Mouse (Mus musculus) forebrain, embryonic 10.5 days (tissue): Measurements from ENCODE around the gene Ep400. TPM values are rescaled to one million over a fixed set of nuclear protein-coding genes. Genes with fewer than 3 reads are reported as not detected.

Source experiments
- DNase-seq: peaks from one replicate; pipeline ENCODE4 v3.0.0-alpha.2; 2017; ENCODE audit warnings: low spot score; ENCODE audit errors: extremely low spot score
- H3K27ac ChIP-seq: fragments of 300-500 bp; sonication (generic); 2 replicates; pipeline ENCODE4 v1.5.1; 2016; ENCODE audit warnings: mild to moderate bottlenecking
- H3K27me3 ChIP-seq: fragments of 300-500 bp; sonication (generic); 2 replicates; pipeline ENCODE4 v1.6.1; 2016; ENCODE audit warnings: mild to moderate bottlenecking; ENCODE audit not compliant: poor library complexity, severe bottlenecking
- H3K36me3 ChIP-seq: fragments of 300-500 bp; sonication (generic); replicated peaks from 2 replicates; pipeline ENCODE4 v1.6.1; 2016; ENCODE audit warnings: mild to moderate bottlenecking, moderate library complexity
- H3K4me1 ChIP-seq: fragments of 300-500 bp; sonication (generic); 2 replicates; pipeline ENCODE4 v1.6.1; 2016
- H3K4me3 ChIP-seq: fragments of 300-500 bp; sonication (generic); 2 replicates; pipeline ENCODE4 v1.5.1; 2016; ENCODE audit warnings: mild to moderate bottlenecking, moderate library complexity
- H3K9me3 ChIP-seq: fragments of 300-500 bp; sonication (generic); 2 replicates; pipeline ENCODE4 v1.6.1; 2016; ENCODE audit warnings: mild to moderate bottlenecking, moderate library complexity
- WGBS: fragments of 180-500 bp; shearing (Covaris S2); methylation state at CpG from one replicate; pipeline ENCODE4 v1.1.7; 2016; 5-methylcytosine and 5-hydroxymethylcytosine counted together
- polyA plus RNA-seq: library from polyadenylated mRNA; unstranded; fragments of >200 nt; fragmentation: Nextera tagmentation; extraction: Ambion mirVana; gene quantifications from 2 replicates; pipeline ENCODE4 v1.2.1, GENCODE M21; 2016

Gene Ep400
- polyA plus RNA-seq, 1 experiment from 2014 or later, result 68.8 TPM

DNA sequence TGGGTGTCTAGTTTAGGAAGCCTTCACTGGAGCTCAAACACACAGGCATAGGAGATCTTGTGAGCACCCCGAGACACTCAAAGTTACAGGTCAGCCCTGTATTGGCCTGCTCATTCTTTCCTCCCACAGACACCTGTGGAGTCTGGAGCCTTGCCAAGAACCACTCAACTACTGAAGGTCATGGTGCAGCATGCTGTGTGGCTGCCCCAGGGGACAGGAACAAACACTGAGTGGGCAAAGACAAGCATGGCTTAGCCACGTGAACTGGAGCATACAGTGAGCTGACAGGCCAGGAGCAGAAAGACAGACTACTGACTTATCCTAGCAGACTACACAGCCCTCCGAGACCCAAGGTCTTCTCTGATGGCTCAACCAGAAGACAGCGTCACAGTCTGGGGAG, 27.2 kb upstream of the Ep400 start:
- H3K27me3 ChIP-seq, result no peaks in the 10 kb centered on the region
- WGBS, result 96% methylated on average over 4 of the region's 4 CpGs
- H3K27ac ChIP-seq, result no peak overlapping the region
- no peaks in the 10 kb centered on the region for H3K4me1 ChIP-seq
- H3K4me3 ChIP-seq, result no peak overlapping the region
- peaks cover 100% of the 10 kb centered on the region for H3K36me3 ChIP-seq
- no peaks in the 10 kb centered on the region for H3K9me3 ChIP-seq
- DNase-seq, result no peak

GRCm38 (mm10) chr5:110794363-110794762, 23.8 kb upstream of the Ep400 start:
- no peaks in the 10 kb centered on the region for H3K4me1 ChIP-seq
- WGBS, result 92% methylated on average over 7 of the region's 7 CpGs
- DNase-seq, result no peak
- no peak overlapping the region for H3K27ac ChIP-seq
- no peaks in the 10 kb centered on the region for H3K9me3 ChIP-seq
- no peaks in the 10 kb centered on the region for H3K27me3 ChIP-seq
- no peak overlapping the region for H3K4me3 ChIP-seq
- peaks cover 100% of the 10 kb centered on the region for H3K36me3 ChIP-seq

GRCm38 (mm10) chr5:110788684-110789083, 18.2 kb upstream of the Ep400 start:
- peak; percentile 35 for DNase-seq
- H3K27me3 ChIP-seq, result no peaks in the 10 kb centered on the region
- no peaks in the 10 kb centered on the region for H3K4me1 ChIP-seq
- H3K36me3 ChIP-seq, result peaks cover 92% of the 10 kb centered on the region
- H3K27ac ChIP-seq, result no peak overlapping the region
- 63% methylated on average over 5 of the region's 5 CpGs for WGBS
- no peaks in the 10 kb centered on the region for H3K9me3 ChIP-seq
- no peak overlapping the region for H3K4me3 ChIP-seq

GRCm38 (mm10) chr5:110786081-110786835, 15.7 kb upstream of the Ep400 start:
- peaks cover 68% of the 10 kb centered on the region for H3K36me3 ChIP-seq

GRCm38 (mm10) chr5:110783150-110783549, 12.6 kb upstream of the Ep400 start:
- 80% methylated on average over 8 of the region's 8 CpGs for WGBS
- Histone ChIP-seq H3K9me3 (no peaks in the 10 kb centered on the region), H3K27ac (no peak overlapping the region), H3K36me3 (peaks cover 45% of the 10 kb centered on the region), H3K4me1 (peaks cover 28% of the 10 kb centered on the region), H3K4me3 (no peak overlapping the region), H3K27me3 (no peaks in the 10 kb centered on the region)
- no peak for DNase-seq

More at GRCm38 (mm10) chr5:110786081-110786835, 15.7 kb upstream of the Ep400 start:
- H3K27ac ChIP-seq, result no peak overlapping the region
- no peak overlapping the region for H3K4me3 ChIP-seq
- H3K27me3 ChIP-seq, result no peaks in the 10 kb centered on the region
- WGBS, result 86% methylated on average over 11 of the region's 11 CpGs
- DNase-seq, result no peak
- no peaks in the 10 kb centered on the region for H3K9me3 ChIP-seq
- H3K4me1 ChIP-seq, result no peaks in the 10 kb centered on the region

- Histone ChIP-seq H3K27me3 (no peaks in the 10 kb centered on the region), H3K36me3 (peaks cover 45% of the 10 kb centered on the region), H3K27ac (no peak overlapping the region), H3K4me3 (no peak overlapping the region), H3K9me3 (no peaks in the 10 kb centered on the region), H3K4me1 (peaks cover 30% of the 10 kb centered on the region)
- DNase-seq, result no peak
- WGBS, result 83% methylated on average over 7 of the region's 7 CpGs
Observed at GRCm38 (mm10) chr5:110781529-110782238, 11.2 kb upstream of the Ep400 start.

GRCm38 (mm10) chr5:110780761-110781528, 10.4 kb upstream of the Ep400 start:
- no peaks in the 10 kb centered on the region for H3K27me3 ChIP-seq
- H3K36me3 ChIP-seq, result peaks cover 45% of the 10 kb centered on the region
- no peak for DNase-seq
- peak overlapping the region; percentile 79 for H3K4me3 ChIP-seq
- 65% methylated on average over 10 of the region's 10 CpGs for WGBS
- no peaks in the 10 kb centered on the region for H3K9me3 ChIP-seq
- H3K4me1 ChIP-seq, result peaks cover 30% of the 10 kb centered on the region
- peak overlapping the region; percentile 89 for H3K27ac ChIP-seq

- Histone ChIP-seq H3K4me1 (peaks cover 30% of the 10 kb centered on the region), H3K36me3 (peaks cover 47% of the 10 kb centered on the region), H3K4me3 (peak within 1 kb of the TSS; percentile 79), H3K27ac (peak within 1 kb of the TSS; percentile 89), H3K27me3 (no peaks in the 10 kb centered on the region), H3K9me3 (no peaks in the 10 kb centered on the region)
- DNase-seq, result peak; percentile 86
- WGBS, result 1% methylated on average over 57 of the region's 57 CpGs
Observed at GRCm38 (mm10) chr5:110779998-110780760, 9.7 kb upstream of the Ep400 start, which contains the start of gene Pus1. Gene Pus1 (minus strand): TSS chr5:110780659.

GRCm38 (mm10) chr5:110779276-110779997, 8.9 kb upstream of the Ep400 start:
- H3K9me3 ChIP-seq, result no peaks in the 10 kb centered on the region
- H3K4me1 ChIP-seq, result peaks cover 30% of the 10 kb centered on the region
- DNase-seq, result no peak
- no peaks in the 10 kb centered on the region for H3K27me3 ChIP-seq
- H3K27ac ChIP-seq, result peak overlapping the region; percentile 89; the same call in 1 of the 2 replicates
- H3K4me3 ChIP-seq, result peak overlapping the region; percentile 79
- WGBS, result 24% methylated on average over 15 of the region's 15 CpGs
- peaks cover 49% of the 10 kb centered on the region for H3K36me3 ChIP-seq

DNA sequence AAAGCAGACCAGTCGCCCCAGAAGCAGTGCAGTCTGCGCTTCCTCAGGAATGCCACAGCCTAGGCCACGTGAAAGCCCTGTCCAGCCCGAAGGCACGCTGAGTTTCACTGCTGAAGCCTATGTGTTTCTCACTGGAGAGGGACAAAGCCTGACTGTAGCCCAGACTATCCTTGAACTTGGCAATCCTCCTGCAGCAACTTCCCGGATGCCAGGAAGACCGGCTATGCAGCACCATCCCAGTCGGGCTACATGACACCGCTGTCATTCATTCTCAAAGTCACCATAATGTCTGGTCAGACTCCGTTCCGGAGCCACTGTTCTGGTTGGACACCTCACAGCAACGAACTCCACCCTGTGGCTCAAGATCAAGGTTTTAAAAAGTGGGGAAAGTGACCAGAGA, 7.7 kb upstream of the Ep400 start:
- Histone ChIP-seq H3K4me1 (peaks cover 30% of the 10 kb centered on the region), H3K27me3 (no peaks in the 10 kb centered on the region), H3K4me3 (no peak overlapping the region), H3K27ac (no peak overlapping the region), H3K36me3 (peaks cover 57% of the 10 kb centered on the region), H3K9me3 (no peaks in the 10 kb centered on the region)
- 92% methylated on average over 12 of the region's 12 CpGs for WGBS
- no peak for DNase-seq

DNA sequence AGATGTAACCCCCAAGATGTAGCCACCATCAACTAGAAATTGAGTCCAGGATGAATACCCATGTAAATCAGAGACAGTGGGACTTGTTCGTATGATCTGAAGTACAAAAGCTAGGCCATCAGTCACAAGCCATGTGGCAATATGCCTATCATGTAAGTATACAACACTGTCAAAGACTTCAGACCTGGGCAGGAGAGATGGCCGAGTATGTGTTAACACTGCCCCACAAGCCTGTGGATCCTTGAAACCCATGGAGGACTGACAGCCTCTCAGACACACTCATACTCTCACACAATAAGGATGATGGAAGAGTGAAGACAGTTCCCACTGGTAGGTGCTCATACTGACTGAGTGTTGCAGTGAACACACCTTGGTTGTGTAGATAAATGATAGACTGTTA, 5.6 kb upstream of the Ep400 start:
- no peak overlapping the region for H3K27ac ChIP-seq
- peaks cover 34% of the 10 kb centered on the region for H3K4me1 ChIP-seq
- no peaks in the 10 kb centered on the region for H3K27me3 ChIP-seq
- no peaks in the 10 kb centered on the region for H3K9me3 ChIP-seq
- DNase-seq, result no peak
- H3K4me3 ChIP-seq, result no peak overlapping the region
- 93% methylated on average over 2 of the region's 2 CpGs for WGBS
- H3K36me3 ChIP-seq, result peaks cover 72% of the 10 kb centered on the region
